Mouse (Mus musculus): ENCODE measurements at regions not wholly inside any gene's neighbourhood (a gene's known extent, or its start where the extent isn't known, plus 50 kb on each side); places are given as distances from the start of the nearest gene placed in this dataset.

- DNase-seq (ENCODE audit: low spot score in 2 of 2): peak; percentile 46 to 76
Observed at GRCm38 (mm10) chr7:31208237-31209054, 52.8 kb upstream of the Gramd1a start.

- no peak for DNase-seq (ENCODE audit: low spot score in 2 of 2)
Observed at GRCm38 (mm10) chr7:31207563-31208236, 52.0 kb upstream of the Gramd1a start.
